Mouse (Mus musculus): ENCODE data around the gene Gm29094. TPM values are rescaled to one million over a fixed set of nuclear protein-coding genes. Genes with fewer than 3 reads are reported as not detected.
"Not testable (repeated sequence)": the region's sequence is repeated elsewhere in the genome, so short reads cannot be mapped to it uniquely, and the experiment has no call there.

The Gm29094 gene
- total RNA-seq, 2 experiments from 2014 or later: not detected

DNA sequence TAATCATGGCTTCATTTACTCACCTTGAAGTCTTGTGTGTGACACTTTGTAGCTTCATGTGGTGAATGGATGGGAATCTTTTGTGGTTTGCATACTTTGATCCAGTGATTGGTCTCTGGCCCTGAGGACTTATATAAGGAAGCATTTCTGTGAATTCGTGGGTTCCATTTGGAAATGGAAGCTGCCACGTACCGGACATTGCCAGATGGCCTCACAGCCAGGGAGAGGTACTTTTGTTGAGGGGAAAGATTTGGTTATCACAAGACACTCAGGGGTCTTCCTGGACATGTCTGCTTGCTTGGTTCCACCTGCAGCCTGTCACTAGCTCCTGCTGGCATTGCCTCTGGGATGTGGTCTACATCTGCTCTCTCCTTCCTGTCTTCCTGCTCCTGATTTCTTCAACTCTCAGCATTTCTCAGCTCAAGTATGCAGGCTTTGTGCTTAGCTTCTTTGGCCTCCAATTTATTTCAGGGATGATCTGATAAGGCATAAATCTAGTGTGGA, 41.4 kb downstream of the Gm29094 start:
- not testable (repeated sequence) for DNase-seq

DNA sequence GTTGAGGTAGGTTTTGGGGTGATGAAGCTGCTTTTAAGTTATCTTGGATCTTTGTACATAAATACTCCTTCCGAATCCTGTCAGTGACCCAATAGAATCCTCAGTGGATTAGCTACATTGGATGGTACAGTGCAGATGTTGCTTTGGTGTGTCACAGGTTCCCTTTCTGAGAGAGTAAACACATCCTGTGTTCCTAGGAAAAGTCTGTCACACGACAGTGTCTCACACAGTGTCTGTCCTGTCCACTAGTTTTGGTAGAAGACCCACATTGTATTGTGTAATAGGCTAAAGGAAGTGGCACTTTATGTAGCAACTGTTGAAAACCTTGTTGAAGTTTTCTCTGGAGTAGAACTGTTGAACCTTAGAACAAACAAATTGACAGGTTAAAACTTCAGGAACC, 54.2 kb downstream of the Gm29094 start:
- DNase-seq: no peak

DNA sequence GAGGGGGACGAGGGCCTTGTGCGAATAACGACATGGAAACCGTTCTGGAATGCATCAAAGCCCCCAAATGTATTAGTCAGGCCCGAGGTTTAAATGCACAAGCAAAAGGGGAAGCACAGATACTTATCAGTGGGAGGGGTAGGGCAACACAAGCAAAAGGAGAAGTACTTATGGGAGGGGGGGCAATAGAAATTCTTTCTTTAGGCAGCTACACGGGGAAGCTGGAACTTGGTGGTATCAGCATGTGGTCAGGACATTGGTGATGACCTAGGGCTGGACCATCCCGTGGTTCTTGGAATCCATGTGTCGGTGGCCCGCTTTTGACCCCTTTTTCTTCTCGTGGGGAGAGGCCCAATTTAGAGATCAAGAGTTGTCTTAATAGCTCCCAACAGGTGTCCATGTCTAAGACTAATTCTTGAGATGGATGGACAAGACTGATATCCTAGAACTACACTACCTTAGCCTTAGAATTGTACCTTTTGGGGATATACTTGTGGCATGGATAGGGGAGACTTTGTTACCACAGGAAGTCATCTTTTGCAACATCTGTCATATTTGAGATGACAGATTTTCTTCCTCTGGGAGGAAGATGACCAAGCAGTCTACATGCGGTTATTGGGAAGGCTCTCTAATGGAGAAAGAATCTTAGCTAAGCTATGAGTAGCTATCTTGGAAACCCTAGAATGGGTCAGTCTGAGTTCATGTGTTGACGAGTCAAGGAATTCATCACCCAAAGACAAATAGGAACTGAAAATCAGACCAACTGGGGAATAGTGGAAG, 57.6 kb downstream of the Gm29094 start:
- no peak for DNase-seq

DNA sequence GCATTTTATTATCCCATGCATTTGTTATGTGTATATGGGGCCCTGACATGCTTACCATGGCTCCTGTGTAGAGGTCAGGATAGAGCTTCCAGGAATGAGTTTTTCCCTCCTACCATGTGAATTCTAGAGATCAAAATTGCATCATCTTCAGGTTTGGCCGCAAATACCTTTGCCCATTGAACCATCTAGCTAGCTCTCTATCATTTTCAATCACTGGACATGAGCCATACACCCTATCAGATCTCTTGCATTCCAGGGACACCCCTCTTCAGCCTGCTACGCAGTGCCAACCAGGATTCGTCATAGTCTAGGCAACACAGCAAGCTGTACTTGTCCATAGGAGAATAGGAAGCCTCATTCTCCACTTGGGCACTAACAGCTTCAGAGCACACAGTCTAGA, 64.8 kb downstream of the Gm29094 start:
- DNase-seq: no peak

DNA sequence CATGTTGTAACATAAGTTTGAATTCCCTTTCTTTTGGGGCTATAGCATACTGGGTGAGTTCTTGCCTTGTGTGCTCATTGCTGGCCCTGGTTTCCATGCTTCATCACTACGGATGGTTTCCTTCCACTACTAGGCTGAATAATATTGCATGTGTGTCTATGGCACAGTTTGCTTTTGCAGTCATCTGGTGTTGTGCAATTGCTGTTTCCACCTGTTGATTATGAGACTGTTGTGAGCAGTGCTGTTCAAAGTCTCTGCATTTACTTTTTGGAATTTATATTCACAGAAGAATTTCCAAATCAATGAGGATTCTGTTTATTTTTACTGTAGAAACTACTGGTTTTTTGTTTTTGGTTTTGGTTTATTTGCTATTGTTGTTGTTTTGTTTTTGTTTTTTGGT, 65.4 kb downstream of the Gm29094 start:
- DNase-seq: no peak

Other genes with a start within 250 kb of the Gm29094 start
- 1 to 10 TPM in 1 of 2 experiments, not detected in 1; 2.3 TPM for gene Bcl2a1a, start 242.5 kb upstream of the Gm29094 start, total RNA-seq (2021)
- gene Trim43b, start 106.5 kb upstream of the Gm29094 start, total RNA-seq (2021): 1 to 10 TPM in 1 of 2 experiments, under 1 TPM in 1; 0.67 to 1.4 TPM
- gene Bcl2a1b, start 170 bp upstream of the Gm29094 start, total RNA-seq (2021): 1 to 10 TPM; 3.0 to 3.2 TPM
- gene Mthfs, start 11.3 kb downstream of the Gm29094 start, total RNA-seq (2021): 10 to 100 TPM; 39.5 to 44.3 TPM